Comparison of ENCODE assay signal across 15 mouse cellular contexts in genomic region chr2:5877446-5877845, GRCm38 (mm10). TPM values are rescaled to one million over a fixed set of nuclear protein-coding genes. Genes with fewer than 3 reads are reported as not detected.
"Had no signal": no experiment of that assay in that cellular context is flagged by ENCODE, and none has a peak within 500 bp of the region (broad histone marks: within the 10 kb centered on the region; RNA-seq: fewer than 3 reads in every experiment).

No protein-coding gene starts in this region.

- ATAC-seq: hindbrain, postnatal 0 days; midbrain, embryonic 13.5 days had no signal

- H3K4me1 ChIP-seq: limb, embryonic 12.5 days; midbrain, embryonic 13.5 days; neural tube, embryonic 15.5 days had no signal

- H3K4me3 ChIP-seq: limb, embryonic 12.5 days; liver, embryonic 13.5 days; midbrain, embryonic 13.5 days; myocyte; neural tube, embryonic 15.5 days had no signal

- H3K4me2 ChIP-seq: limb, embryonic 12.5 days; liver, embryonic 13.5 days; midbrain, embryonic 13.5 days; neural tube, embryonic 15.5 days had no signal

- H3K27me3 ChIP-seq: limb, embryonic 12.5 days; liver, embryonic 13.5 days; midbrain, embryonic 13.5 days; neural tube, embryonic 15.5 days had no signal

- H3K27ac ChIP-seq: hindbrain, postnatal 0 days; limb, embryonic 12.5 days; liver, embryonic 13.5 days; midbrain, embryonic 13.5 days; neural tube, embryonic 15.5 days had no signal

- H3K9ac ChIP-seq: limb, embryonic 12.5 days; liver, embryonic 13.5 days; midbrain, embryonic 13.5 days; neural tube, embryonic 15.5 days had no signal

- H3K9me3 ChIP-seq: limb, embryonic 12.5 days; liver, embryonic 13.5 days; midbrain, embryonic 13.5 days; neural tube, embryonic 15.5 days had no signal

- DNase-seq: kidney, adult 11 months; kidney, postnatal 36 days; layer of hippocampus, adult 9-11 months; layer of hippocampus, postnatal 36 days; liver, embryonic 13.5 days; right cerebral cortex, postnatal 4 days; spleen, adult 18-20 months; thymus, adult 18-20 months; thymus, postnatal 25 days had no signal

RNA-seq across cellular contexts. Expression of gene Gm13199, which starts 14.7 kb away (rescaled TPM):
- total RNA-seq: megakaryocyte-erythroid progenitor cell, adult 5-6 weeks had no signal
- polyA plus RNA-seq: hindbrain, postnatal 0 days had no signal
